Mouse (Mus musculus) gastrocnemius, postnatal 25 days (tissue): ENCODE measurements at regions not wholly inside any gene's neighbourhood (a gene's known extent, or its start where the extent isn't known, plus 50 kb on each side); places are given as distances from the start of the nearest gene placed in this dataset.

ENCODE experiments used
- DNase-seq: peaks from one replicate; pipeline ENCODE4 v3.0.0; 2022

- DNase-seq: no peak
These were observed 98.9 kb downstream of the Mab21l3 start for GRCm38 (mm10) chr3:101749841-101750240.

- DNase-seq: no peak
These were observed 99.6 kb downstream of the Mab21l3 start for GRCm38 (mm10) chr3:101749031-101749632.

- no peak for DNase-seq
These were observed 100.6 kb downstream of the Mab21l3 start for GRCm38 (mm10) chr3:101748186-101748585.

GRCm38 (mm10) chr3:101740906-101741305 is 107.9 kb downstream of the Mab21l3 start:
- no peak for DNase-seq

GRCm38 (mm10) chr3:101737197-101737596 is 111.6 kb downstream of the Mab21l3 start:
- no peak for DNase-seq

- DNase-seq: no peak
These were observed 119.7 kb downstream of the Mab21l3 start for GRCm38 (mm10) chr3:101729044-101729443.

- no peak for DNase-seq
These were observed 118.4 kb upstream of the Atp1a1 start for GRCm38 (mm10) chr3:101722926-101723325.

GRCm38 (mm10) chr3:101722001-101722400 is 117.5 kb upstream of the Atp1a1 start:
- no peak for DNase-seq

GRCm38 (mm10) chr3:101715416-101715815 is 110.9 kb upstream of the Atp1a1 start:
- no peak for DNase-seq

GRCm38 (mm10) chr3:101714810-101715209 is 110.3 kb upstream of the Atp1a1 start:
- DNase-seq: no peak

GRCm38 (mm10) chr3:101713669-101714068 is 109.2 kb upstream of the Atp1a1 start:
- no peak for DNase-seq

- DNase-seq: peak; percentile 70
These were observed 108.7 kb upstream of the Atp1a1 start for GRCm38 (mm10) chr3:101713138-101713638.

GRCm38 (mm10) chr3:101712666-101713065 is 108.2 kb upstream of the Atp1a1 start:
- no peak for DNase-seq

GRCm38 (mm10) chr3:101711594-101712171 is 107.2 kb upstream of the Atp1a1 start:
- DNase-seq: peak; percentile 61

- no peak for DNase-seq
These were observed 105.0 kb upstream of the Atp1a1 start for GRCm38 (mm10) chr3:101709379-101709970.

GRCm38 (mm10) chr3:101708821-101709220 is 104.3 kb upstream of the Atp1a1 start:
- DNase-seq: no peak

- DNase-seq: no peak
These were observed 100.4 kb upstream of the Atp1a1 start for GRCm38 (mm10) chr3:101704919-101705318.

- no peak for DNase-seq
These were observed 99.8 kb upstream of the Atp1a1 start for GRCm38 (mm10) chr3:101704326-101704725.

GRCm38 (mm10) chr3:101701763-101702173 is 97.3 kb upstream of the Atp1a1 start:
- DNase-seq: no peak

- no peak for DNase-seq
These were observed 96.6 kb upstream of the Atp1a1 start for GRCm38 (mm10) chr3:101700974-101701610.

GRCm38 (mm10) chr3:101699929-101700681 is 95.6 kb upstream of the Atp1a1 start:
- no peak for DNase-seq

GRCm38 (mm10) chr3:101696832-101697231 is 92.3 kb upstream of the Atp1a1 start:
- no peak for DNase-seq
